Mouse (Mus musculus) layer of hippocampus, postnatal 14 days (tissue): ENCODE results near the gene Gm10799. TPM values are rescaled to one million over a fixed set of nuclear protein-coding genes. Genes with fewer than 3 reads are reported as not detected.
"Not testable (repeated sequence)": the region's sequence is repeated elsewhere in the genome, so short reads cannot be mapped to it uniquely, and the experiment has no call there.

ENCODE experiments used
- DNase-seq, 2 experiments: peaks; one replicate each; pipeline ENCODE4 v3.0.0; 2021 to 2022; ENCODE audit warnings: low spot score in 2 of 2, mixed read lengths in 1 of 2
- long read RNA-seq, 2 experiments: library from polyadenylated mRNA; stranded (forward); transcript quantifications; one replicate each; pipeline ENCODE4 v2.0.0; 2021
- total RNA-seq, 2 experiments: library from RNA; stranded (reverse); gene quantifications; 2 replicates each; pipeline ENCODE4 v1.2.3; 2021

The Gm10799 gene
- not detected for total RNA-seq
- long read RNA-seq, experiment 1: 0 reads
- long read RNA-seq, experiment 2: 0 reads

GRCm38 (mm10) chr2:104068450-104068849 lies at the start of gene Gm10799:
TSS of gene Gm10799 (minus strand) at chr2:104068550.
- DNase-seq: not testable (repeated sequence)

GRCm38 (mm10) chr2:104117173-104117572 lies 48.8 kb upstream of the Gm10799 start:
- DNase-seq: not testable (repeated sequence)

GRCm38 (mm10) chr2:104114898-104115297 lies 46.5 kb upstream of the Gm10799 start:
- no peak for DNase-seq

GRCm38 (mm10) chr2:104113563-104113962 lies 45.2 kb upstream of the Gm10799 start:
- DNase-seq: not testable (repeated sequence)

DNA sequence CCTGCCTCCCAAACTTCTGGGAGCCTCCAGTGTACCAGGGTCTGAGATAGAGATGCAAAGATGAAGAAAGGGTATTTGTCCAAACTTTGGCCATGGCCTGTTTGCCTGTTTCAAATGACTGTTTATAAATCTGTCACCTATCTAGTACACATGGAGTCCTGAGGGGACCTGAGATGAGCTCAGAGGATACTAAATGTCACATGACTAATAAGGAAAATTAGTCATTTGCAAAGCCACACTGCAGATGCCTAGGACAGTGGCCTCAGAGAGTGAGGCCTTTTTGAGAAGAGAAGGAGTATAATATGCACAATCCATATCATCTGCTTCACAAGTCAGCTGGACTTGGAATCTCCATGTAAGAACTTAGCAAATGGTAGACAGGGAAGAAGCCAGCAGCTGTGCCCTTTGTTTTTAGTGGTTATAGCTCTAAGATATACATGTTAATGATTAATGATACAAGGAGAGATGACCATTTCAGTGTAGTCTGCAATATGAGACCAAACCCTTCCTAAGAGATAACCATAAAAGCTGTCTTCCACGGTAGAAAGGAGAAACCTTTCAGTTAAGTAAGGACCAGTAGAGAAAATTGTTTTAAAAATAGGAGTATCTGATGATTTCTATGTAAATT lies 42.9 kb upstream of the Gm10799 start:
- not testable (repeated sequence) for DNase-seq

DNA sequence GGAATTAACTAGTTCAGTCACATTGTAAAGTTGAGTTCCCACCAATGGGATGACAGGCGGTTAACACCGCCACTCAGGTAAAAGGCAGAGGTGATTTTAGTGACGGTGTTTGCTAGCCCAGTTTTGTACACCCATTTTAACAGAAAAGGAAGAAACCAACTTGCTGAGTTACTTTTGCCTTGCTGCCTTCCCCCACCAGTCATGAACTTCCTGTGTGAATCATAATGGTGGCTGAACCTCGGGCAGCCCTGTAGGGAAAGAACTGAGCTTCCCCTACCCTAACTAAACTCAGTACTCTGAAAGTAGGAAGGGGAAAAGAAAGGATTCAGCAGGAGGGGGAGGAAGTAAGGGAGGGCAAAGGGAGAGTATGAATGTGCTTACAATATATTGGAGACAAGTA lies 41.7 kb upstream of the Gm10799 start:
- no peak for DNase-seq

GRCm38 (mm10) chr2:104109528-104109927 lies 41.2 kb upstream of the Gm10799 start:
- DNase-seq: no peak

GRCm38 (mm10) chr2:104109021-104109420 lies 40.7 kb upstream of the Gm10799 start:
- DNase-seq: not testable (repeated sequence)

GRCm38 (mm10) chr2:104104800-104105199 lies 36.5 kb upstream of the Gm10799 start:
- DNase-seq: no peak

DNA sequence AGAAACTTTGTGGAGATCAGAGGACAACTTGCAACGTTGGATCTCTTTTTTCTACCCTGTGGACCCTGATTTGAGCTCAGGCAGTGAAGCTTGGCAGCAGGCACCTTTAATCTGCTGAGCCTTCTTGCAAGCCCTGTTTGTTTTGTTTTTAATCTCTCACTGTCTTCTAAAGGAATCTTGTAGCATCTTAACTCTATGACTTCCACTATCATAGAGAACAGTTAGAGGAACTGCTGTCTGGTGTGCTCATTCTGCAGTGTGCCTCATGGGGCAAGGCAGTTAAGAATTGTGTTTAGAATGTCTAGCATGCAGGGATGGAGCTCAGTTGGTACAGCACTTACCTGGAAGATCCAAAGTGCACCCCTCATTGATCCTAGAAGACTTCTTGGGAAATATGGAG lies 31.6 kb upstream of the Gm10799 start:
- DNase-seq: no peak

GRCm38 (mm10) chr2:104099231-104099585 lies 30.9 kb upstream of the Gm10799 start:
- DNase-seq: no peak

GRCm38 (mm10) chr2:104098529-104099230 lies 30.3 kb upstream of the Gm10799 start:
- DNase-seq: no peak

GRCm38 (mm10) chr2:104097396-104097795 lies 29.0 kb upstream of the Gm10799 start:
- DNase-seq: not testable (repeated sequence)

DNA sequence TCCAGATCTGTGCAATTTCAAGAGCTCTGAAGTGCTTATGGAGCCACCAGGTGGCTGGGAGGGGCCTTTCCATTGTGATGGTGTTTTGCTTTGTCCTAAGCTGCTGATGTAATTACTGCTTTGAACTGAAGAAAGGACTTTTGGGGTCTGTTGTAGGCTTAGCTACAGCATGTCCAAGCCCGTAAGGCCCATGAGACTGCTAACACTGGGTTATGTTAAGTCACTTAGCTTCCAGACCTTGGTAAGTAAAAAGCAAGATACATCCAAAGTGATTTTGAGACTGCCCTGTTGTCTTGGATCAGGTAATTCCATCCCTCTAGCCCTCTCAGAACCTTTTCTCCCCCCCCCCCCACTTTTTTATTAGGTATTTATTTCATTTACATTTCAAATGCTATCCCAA lies 28.4 kb upstream of the Gm10799 start:
- not testable (repeated sequence) for DNase-seq

- no peak for DNase-seq
These were observed 27.9 kb upstream of the Gm10799 start for GRCm38 (mm10) chr2:104096256-104096655.

DNA sequence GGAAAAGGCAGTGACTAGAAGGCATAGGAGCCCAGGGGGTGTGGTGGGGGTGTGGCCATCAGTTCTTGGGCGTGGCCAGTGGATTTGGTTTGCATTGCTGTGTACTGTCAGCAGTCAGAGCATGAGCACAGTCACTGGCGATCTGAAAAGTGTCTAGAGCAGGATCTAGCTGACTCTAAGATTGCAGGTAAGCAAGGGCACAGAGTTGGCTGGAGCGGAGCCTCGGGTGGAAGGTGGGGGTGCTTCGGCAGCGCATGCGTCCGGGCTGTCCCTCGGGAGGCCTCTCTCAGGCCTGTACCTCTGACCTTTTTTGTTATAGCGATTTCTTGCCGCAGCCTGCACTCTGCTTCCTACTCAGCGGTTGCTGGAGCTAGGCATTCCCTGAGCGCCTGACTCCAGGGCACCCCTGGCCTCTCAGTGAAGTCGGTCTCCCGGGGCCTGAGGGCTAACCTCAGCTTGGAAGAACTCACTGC lies 27.4 kb upstream of the Gm10799 start, which contains the start of gene Cd59a:
Gene Cd59a (plus strand): TSS at position 61 of the 473 bp plus-strand sequence.
- peak; percentile 9 to 32 for DNase-seq

- DNase-seq: no peak
These were observed 25.0 kb upstream of the Gm10799 start for GRCm38 (mm10) chr2:104093305-104093704.

GRCm38 (mm10) chr2:104087562-104087961 lies 19.2 kb upstream of the Gm10799 start:
- not testable (repeated sequence) for DNase-seq

DNA sequence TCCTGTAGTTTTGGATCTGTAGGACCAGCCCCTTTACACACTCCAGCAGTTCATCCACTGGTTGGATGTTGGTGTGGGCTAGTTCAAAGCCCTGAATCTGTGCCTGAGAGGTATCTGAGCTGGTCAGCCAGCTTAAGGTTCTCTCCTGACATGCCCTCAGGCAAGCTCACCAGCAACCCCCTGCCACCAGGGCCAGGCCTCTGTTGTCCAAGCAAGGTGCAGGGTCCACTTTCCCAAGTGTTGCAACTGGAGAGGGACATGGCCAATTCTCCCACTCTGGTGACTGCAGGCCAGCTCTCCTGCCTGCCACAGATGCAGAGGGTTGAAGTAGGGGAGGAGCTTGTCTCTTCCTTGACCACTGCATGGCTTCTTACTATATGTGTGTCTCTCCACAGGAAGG lies 15.7 kb upstream of the Gm10799 start:
- not testable (repeated sequence) for DNase-seq

- no peak for DNase-seq
These were observed 14.1 kb upstream of the Gm10799 start for GRCm38 (mm10) chr2:104082474-104082873.

GRCm38 (mm10) chr2:104081436-104082050 lies 13.2 kb upstream of the Gm10799 start:
- DNase-seq: not testable (repeated sequence)

- DNase-seq: not testable (repeated sequence)
These were observed 9.9 kb upstream of the Gm10799 start for GRCm38 (mm10) chr2:104078285-104078684.
